Mouse (Mus musculus) brain, embryonic 14.5 days (tissue): ENCODE results near the gene Stxbp6. TPM values are rescaled to one million over a fixed set of nuclear protein-coding genes. Genes with fewer than 3 reads are reported as not detected.

Experiments
- DNase-seq: peaks from one replicate; pipeline ENCODE4 v3.0.0-alpha.2; 2011; ENCODE audit warnings: low read depth
- CTCF ChIP-seq: fragments of 200-500 bp; IDR thresholded peaks from 2 replicates; pipeline ENCODE4 v1.5.1; 2012; ENCODE audit warnings: inconsistent platforms, mild to moderate bottlenecking, moderate library complexity, borderline replicate concordance; ENCODE audit not compliant: insufficient read depth, insufficient read length; ENCODE audit errors: extremely low read depth
- POLR2A ChIP-seq: fragments of 200-500 bp; IDR thresholded peaks from 2 replicates; pipeline ENCODE4 v1.6.1; 2012; ENCODE audit warnings: mild to moderate bottlenecking, inconsistent platforms, borderline replicate concordance; ENCODE audit not compliant: poor library complexity, insufficient read depth, insufficient read length, severe bottlenecking; ENCODE audit errors: extremely low read depth
- polyA plus RNA-seq: library from polyadenylated mRNA; depleted of rRNA; stranded (reverse); fragments of >200 nt; gene quantifications from 2 replicates; pipeline ENCODE4 v1.2.3, GENCODE M21; 2012

The Stxbp6 gene
- polyA plus RNA-seq, 1 experiment: 11.0 TPM

- no peak for DNase-seq
- TF ChIP-seq CTCF (no peak), POLR2A (no peak)
These were observed 67.9 kb downstream of the Stxbp6 start for GRCm38 (mm10) chr12:45006569-45006968.

DNA sequence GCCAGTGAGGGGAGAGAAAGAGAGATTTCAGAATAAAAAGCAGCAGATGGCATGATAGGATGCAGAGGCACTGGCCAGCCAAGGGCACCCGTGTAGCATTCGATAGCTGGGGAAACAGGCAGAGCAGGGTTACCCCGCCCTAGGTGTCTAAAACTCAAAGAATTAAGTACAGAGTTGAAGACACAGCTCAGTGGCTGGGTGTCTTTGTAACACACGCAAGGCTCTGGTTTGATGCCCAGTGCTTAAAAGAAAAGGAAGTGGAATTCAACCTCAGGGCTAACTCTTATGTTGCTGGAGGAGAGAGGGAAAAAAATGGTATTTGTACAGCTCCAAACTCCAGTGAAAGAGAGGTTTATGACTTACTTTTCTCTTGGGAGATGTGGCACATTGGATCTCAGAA is 68.5 kb downstream of the Stxbp6 start:
- TF ChIP-seq POLR2A: no peak
- TF ChIP-seq CTCF: no peak
- DNase-seq: no peak

DNA sequence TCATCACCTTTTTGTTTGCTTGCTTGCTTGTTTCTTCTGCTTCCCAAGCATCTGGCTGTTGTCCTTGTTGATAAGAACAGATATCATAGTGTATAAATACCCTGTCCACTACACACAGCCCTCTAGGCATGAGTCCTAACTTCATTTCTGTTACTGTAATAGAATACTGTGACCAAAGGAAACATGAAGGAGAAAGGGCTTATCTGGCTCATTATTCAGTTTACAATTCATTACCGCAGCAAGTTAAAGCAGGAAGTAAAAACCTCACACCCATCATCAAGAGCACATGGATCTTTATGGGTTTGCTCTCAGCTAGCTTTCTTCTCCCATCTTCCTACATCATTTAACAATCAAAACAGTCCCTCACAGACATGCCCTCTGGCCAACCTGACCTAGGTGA is 72.5 kb downstream of the Stxbp6 start:
- TF ChIP-seq POLR2A (no peak), CTCF (no peak)
- no peak for DNase-seq

- TF ChIP-seq CTCF (no peak), POLR2A (no peak)
- DNase-seq: no peak
These were observed 77.1 kb downstream of the Stxbp6 start for GRCm38 (mm10) chr12:44997422-44997821.

GRCm38 (mm10) chr12:44996897-44997296 is 77.6 kb downstream of the Stxbp6 start:
- no peak for DNase-seq
- TF ChIP-seq POLR2A (no peak), CTCF (no peak)

GRCm38 (mm10) chr12:44996274-44996673 is 78.2 kb downstream of the Stxbp6 start:
- TF ChIP-seq CTCF (no peak), POLR2A (no peak)
- no peak for DNase-seq

DNA sequence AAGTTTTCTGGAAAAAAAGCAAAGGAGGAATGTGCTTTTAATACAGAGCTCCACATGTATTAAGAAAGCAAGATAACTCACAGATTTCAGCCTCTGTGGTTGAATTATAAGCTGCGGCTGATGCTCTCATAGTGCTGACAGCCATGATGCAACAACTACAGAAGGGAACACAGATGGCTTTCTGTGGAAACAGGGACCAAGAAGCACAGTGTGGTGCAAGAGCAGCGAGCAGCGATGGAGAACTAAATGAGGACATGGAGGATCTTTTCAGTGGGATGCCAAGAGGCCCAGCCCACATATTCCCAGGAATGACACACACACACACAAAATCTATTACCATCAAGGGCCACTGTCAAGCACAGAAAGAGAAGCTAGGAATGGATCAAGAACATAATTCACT is 81.1 kb downstream of the Stxbp6 start:
- no peak for DNase-seq
- no peak for TF ChIP-seq CTCF
- TF ChIP-seq POLR2A: no peak

- TF ChIP-seq POLR2A (no peak), CTCF (no peak)
- no peak for DNase-seq
These were observed 81.7 kb downstream of the Stxbp6 start for GRCm38 (mm10) chr12:44992847-44993246.

- DNase-seq: no peak
- no peak for TF ChIP-seq POLR2A
These were observed 84.1 kb downstream of the Stxbp6 start for GRCm38 (mm10) chr12:44990379-44990778.

GRCm38 (mm10) chr12:44989011-44989410 is 85.5 kb downstream of the Stxbp6 start:
- no peak for DNase-seq
- TF ChIP-seq CTCF (no peak), POLR2A (no peak)

- no peak for DNase-seq
- no peak for TF ChIP-seq POLR2A
- no peak for TF ChIP-seq CTCF
These were observed 86.7 kb downstream of the Stxbp6 start for GRCm38 (mm10) chr12:44987762-44988161.

DNA sequence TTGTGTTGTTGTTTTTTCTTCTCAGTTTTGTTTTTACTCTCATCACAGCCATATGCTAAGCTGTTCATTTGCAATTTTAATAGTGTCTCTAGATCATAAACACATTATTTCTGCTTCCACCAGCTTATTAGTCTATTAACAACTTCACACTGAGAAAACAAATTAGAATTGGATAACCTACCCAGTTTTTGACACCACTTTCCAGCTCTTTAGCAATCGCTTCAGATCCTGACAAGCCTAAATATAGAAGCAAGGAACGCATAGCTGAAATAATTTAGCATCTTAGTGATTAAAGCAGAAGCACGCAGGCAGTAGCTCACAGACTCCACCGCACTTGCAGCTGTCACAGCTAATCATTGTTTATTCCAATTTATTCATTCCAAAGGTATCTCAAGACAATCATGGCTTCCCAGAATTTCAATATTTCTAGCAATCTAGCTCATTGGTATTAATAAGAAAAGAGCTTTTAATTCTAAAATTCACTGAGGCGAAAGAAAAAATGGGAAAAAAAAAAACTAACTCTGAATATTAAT is 95.1 kb downstream of the Stxbp6 start:
- TF ChIP-seq CTCF (no peak), POLR2A (no peak)
- DNase-seq: peak; percentile 76
